Mouse (Mus musculus): Measurements from ENCODE around the gene Flt1. TPM values are rescaled to one million over a fixed set of nuclear protein-coding genes. Genes with fewer than 3 reads are reported as not detected.
A peak's percentile ranks its signal among the peaks of the same experiment; 100 is the strongest.

Flt1 gene
- total RNA-seq, 4 experiments from 2014 or later, result 32.9 to 40.4 (median 35.7) TPM

DNA sequence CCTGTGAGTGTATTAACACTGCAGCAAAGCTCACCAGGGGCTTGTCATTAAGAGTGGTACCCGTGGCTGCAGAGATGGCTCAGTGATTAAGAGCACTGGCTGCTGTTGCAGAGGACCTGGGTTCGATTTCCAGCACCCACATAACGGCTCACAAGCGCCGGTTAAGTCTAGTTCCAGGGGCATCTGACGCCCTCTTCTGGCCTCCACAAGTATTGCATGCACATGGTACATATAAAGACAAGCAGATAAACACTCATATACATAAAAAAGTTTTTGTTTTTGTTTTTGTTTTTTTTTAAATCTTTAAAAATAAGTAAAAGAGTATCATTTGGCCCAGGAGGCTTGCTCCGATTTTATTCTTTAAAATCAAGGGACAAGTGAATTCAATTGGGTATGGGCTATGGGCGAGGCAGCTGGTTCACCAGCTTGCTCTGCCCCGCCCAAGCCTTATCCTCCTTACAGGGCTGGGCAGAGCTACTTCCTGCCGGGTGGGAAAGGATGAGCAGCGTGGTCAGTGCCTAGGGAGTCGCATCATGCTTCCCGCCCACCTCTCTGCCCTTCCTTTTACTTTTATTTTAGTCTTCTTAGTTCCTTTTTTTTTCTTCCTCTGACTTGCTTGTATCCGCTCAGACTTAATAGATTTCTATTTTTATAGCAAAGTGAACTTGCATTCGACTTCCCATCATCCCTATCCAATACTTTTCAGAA lies 57.0 kb downstream of the Flt1 start:
- no peak for DNase-seq (ENCODE audit: low spot score in 2 of 2)

DNA sequence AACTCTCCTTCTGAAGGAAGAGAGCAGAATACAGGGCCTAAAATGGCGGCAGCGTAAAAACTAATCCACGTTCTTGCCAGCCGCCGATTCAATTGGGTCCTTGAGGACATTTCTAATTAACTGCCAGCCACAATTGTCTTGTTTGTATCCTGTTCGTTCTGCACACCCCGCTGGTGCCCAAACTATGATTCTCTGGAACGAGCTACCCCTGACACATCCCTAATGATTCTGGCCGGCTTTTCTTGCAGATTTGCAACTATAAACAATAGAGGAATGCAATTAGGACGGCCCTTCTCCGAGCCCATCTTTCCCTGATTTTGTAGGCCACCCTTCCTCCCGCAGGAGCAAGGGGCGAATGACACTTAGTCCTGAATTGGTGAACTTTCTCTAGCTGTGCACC lies 59.9 kb downstream of the Flt1 start:
- no peak for DNase-seq (ENCODE audit: low spot score in 2 of 2)

DNA sequence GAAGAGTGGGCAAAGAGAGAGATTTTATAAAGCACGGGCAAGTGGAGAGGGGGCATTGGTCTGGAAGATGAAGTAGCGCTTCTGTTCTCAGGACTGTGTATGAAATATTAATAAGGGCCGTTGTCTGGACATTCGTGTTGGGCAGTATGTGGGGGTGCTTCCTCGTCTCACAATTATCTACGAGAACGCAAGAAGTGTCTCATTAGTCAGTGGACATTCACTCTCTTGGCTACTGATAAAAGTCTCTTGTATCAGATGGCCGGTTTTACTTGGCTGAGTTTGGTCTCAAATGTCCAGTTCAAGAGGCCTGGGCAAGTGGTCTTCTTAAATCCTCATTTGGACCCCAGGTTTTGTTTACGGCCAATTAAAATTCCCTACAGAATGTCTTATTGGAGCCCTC lies 60.4 kb downstream of the Flt1 start:
- no peak for DNase-seq (ENCODE audit: low spot score in 2 of 2)

DNA sequence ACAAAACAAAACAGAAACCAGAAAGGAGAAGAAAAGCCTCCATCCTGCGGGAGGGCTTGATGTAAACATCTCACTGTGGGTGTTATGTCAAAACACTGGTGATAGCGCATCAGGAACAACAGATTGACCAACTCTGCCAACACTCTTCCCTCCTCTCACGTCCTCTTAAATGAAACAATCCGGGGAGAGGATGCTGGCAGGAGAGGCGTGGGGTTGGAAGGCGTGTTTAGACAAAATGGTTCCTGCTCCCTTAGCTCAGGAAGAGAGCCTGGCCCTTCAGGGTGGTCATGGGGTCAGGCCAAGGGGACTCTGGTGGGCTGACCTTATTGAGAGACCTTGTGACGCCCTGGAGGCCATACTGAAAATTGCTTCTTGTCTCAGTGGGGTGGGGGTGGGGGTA lies 65.9 kb downstream of the Flt1 start:
- no peak for DNase-seq (ENCODE audit: low spot score in 2 of 2)

DNA sequence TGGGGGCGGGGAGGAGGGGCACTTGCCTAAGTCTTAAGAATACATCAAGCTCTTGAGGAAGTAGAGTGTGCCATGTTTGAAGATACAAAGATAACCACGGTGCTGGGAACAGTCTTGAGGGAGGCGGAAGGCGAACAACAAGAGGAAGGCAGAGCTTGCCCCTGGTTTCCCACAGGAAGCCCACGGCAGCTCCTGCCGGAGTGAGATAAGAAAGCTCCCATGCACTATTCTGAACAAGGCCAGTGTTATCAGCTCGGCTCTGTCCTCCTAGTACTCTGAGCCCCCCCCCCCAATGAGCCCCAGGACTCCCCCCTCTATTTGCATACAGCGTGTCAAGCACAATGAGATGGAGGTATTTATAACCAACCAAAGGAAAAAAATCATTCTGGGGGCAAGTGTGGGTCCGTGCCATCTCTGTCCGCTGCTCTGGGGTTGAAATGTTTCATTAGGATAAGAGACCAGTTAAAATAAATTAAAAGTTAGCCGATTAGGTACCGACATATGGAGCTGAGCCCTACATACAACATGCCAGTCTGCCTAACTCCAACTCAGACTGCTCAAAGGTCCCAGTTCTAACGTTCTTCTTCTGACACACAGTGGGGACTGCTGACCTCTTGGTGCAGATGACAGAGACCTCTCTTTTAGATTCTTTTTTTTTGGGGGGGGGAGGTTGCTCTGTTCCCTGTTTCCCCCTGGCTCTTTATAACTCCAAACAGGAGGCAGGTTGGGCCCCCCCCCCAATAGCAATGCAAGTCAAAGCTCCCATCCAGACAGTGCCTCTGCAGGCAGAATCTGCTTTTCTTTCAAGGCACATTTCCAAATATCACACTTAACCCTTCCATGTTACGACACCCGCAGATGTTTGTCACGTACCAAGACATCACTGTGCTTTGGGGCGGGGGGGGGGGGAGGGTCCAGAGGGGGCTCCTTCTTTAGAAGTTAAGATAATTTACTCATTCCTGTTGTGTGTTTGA lies 67.6 kb downstream of the Flt1 start:
- no peak for DNase-seq (ENCODE audit: low spot score in 2 of 2)

DNA sequence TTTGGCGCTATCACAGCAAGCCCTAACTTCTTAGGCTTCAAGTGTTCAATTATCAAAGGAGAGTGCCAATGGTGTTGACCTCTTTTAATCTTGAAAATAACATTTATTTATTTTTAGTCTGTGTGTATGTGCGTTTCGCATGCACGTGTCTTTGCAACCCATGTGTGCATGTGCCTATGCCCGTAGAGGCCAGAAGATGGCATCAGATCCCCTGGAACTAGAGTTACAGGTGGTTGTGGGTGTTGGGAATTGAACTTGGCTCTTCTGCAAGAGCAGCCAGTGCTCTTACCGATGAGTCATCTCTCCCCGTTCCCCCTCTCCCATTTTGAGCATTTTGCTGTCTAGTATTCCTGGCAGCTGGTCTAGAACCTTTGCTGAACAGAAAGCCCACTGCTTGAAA lies 70.0 kb downstream of the Flt1 start:
- DNase-seq (ENCODE audit: low spot score in 2 of 2), result no peak

DNA sequence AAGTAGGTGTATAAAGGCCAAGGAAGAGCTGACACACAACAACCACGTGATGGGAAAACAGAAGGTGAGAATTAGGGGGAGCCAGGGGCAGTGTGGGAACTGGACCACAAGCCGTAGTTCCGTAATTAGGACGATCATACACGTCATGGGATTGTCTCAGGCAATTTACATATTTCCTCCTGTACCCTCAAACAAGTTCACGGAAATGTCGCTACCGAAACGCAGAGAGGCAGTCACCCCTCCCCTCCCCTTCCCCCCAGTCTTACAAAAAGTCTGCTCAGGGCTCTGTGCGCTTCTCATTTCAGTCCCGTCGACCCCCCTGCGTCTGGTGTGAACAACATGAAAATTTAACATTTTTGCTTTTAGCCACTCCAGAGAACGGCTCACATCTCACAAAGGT lies 74.6 kb downstream of the Flt1 start:
- DNase-seq (ENCODE audit: low spot score in 2 of 2), result no peak

DNA sequence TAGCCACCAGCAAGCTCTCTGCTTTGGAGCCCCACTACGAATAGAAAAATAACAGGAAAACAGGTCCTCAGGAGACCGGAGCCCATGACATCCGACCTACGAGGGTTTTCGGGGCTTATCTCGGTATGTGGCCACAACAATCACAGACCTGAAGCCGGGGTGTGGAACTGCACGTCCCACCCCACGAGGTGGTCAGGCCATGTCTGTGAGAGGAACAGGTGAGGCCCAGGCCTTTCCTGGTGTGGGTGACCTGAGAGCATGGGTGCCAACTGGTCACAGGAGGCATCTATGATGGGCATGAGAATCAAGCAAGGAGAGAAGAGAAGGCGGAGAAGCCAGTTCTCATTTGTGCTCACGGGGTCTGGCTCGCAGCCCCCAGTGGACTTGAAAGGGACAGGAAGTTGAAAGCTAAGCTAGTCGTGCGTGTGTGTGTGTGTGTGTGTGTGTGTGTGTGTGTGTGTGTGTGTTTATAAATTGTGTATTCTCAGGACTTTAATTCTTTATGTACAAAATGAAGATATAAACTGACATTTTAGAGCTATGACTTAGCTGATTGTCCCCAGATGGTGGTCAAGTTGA lies 79.4 kb downstream of the Flt1 start:
- no peak for DNase-seq (ENCODE audit: low spot score in 2 of 2)

DNA sequence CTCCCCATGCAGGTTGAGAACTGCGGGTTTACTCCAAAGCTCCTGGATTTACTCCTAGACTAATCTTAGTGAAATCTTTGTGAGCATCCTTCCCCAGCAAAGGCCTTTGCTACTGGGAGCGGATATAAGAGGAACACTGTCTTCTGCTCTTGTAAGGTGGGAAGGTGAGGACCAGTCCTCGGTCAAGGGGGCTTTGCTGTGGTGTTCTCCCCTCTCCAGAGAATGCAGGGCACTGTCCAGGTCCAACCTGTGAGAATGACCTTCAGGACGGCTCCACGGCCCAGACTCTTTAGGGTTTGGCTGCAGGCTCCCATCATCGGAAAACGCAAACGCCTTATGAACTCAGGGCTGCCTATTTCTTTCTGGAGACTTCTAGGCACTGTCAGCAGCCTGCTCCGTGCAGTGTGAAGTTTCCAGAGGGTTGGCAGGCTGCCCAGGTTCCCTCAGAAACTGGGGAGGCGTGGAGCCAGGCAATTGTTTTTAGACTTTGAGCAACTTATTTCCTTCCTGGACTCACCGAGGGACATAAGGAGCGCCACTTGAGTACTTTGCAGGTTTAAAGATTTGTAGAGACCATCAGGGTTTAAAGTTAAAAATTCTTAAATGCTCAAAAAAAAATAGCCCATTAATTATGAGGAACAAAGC lies 80.7 kb downstream of the Flt1 start:
- DNase-seq (ENCODE audit: low spot score in 2 of 2), result peak; percentile 8 to 39

DNA sequence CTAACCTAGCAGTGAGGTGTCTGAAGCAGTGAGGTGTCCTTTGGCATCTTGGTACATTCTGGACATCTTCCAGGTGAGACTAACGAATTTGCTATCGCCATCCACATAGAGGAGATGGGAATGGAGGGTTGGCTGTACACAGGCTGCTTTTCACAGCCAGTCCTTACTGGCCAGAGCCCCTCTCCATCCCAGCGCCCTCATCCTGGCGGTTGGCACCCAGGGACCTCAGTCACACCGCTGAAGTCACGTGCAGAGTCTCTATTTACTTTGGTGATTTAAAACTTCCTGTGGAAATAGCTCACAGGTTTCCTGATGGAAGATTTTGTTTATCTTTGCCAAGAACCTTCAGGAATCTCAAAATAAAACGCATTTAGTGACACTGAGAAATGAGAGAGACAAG lies 84.4 kb downstream of the Flt1 start:
- DNase-seq (ENCODE audit: low spot score in 2 of 2), result no peak

DNA sequence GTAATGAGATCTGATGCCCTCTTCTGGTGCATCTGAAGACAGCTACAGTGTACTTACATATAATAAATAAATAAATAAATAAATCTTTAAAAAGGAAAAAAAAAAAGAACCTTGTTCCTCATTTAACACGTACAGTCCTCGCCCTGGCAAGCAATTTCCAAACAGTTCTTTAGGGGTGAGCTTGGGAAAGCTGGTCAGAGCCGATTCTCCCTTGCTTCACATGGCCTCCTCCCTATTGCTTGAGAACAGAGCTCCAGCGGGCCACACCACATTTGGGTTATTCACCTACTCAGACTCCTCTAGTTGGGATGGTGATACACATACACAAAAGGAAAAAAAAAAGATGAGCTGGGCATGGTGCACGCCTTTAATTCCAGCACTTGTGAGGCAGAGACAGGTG lies 85.9 kb downstream of the Flt1 start:
- DNase-seq (ENCODE audit: low spot score in 2 of 2), result no peak

DNA sequence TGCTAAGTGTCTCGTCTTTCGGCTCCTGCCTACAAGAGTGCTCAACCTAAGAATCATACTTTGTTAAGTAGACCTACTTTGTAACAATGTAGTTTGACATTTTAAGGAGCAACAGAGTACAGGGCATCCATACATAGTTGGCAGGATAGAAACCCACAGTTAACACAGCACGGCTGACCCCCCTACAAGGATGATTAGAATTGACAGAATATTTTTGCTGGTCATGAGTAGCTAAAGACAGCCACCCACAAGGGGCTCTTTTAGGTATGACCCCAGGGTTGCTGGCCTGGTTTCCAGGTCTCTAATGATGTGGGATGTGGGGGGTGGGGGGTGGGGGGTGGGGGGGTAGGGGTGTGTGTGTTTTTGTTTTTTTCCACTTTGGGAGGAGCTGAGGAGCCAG lies 89.1 kb downstream of the Flt1 start:
- no peak for DNase-seq (ENCODE audit: low spot score in 2 of 2)

DNA sequence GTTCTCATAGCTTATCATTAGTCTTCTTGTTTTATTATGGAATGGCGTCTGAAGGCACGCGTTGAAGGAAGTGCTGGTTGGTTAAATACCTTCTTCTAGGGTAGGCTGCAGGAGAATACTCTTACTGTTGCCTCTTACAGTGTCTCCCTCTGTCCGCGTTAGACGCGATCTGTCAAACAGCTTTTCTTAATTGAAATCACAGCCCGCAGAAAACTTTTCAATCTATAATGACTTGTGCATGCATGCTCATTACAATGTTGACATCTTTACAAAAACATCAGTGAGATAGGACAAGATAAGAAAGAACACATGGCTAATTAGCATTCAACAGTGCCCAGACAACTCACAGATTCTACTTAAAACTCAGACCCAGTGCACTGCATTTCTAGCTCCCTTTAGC lies 89.9 kb downstream of the Flt1 start:
- no peak for DNase-seq (ENCODE audit: low spot score in 2 of 2)

DNA sequence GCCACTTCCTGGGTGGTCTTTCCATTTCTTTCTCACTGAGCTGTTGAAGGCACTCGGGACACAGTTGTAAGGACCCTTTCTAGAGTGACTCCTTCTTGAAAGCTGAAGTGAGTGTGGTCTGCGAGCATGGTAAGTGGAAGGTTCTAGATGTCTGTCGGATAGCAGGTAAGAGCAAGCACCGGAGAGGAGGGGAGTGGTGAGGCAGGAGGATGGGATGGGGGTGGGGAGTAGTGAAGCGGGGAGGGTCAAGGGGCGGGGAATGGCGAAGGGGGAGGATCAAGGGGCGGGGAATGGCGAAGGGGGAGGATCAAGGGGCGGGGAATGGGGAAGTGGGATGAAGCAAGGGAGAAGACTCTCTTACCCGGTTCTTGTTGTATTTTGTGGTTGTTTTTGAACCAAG lies 91.8 kb downstream of the Flt1 start:
- no peak for DNase-seq (ENCODE audit: low spot score in 2 of 2)

DNA sequence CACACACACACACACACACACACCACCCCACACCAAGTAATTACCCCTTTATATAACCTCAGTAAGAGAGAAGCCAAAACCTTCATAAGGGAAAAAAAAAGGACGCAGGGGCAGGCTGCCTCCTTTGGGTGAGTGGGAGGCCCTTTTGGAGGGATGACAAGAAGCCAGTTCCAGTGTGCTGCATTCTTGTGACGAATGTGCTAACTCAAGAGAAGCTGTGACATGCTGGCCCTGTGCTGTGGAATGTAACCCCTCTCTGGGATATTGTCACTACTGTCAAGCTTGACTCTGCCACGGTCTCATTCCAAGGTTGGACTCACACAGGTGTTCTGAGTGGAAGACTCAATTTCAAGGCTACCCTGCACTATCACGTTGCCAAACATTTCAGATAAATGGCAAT lies 93.1 kb downstream of the Flt1 start:
- no peak for DNase-seq (ENCODE audit: low spot score in 2 of 2)

DNA sequence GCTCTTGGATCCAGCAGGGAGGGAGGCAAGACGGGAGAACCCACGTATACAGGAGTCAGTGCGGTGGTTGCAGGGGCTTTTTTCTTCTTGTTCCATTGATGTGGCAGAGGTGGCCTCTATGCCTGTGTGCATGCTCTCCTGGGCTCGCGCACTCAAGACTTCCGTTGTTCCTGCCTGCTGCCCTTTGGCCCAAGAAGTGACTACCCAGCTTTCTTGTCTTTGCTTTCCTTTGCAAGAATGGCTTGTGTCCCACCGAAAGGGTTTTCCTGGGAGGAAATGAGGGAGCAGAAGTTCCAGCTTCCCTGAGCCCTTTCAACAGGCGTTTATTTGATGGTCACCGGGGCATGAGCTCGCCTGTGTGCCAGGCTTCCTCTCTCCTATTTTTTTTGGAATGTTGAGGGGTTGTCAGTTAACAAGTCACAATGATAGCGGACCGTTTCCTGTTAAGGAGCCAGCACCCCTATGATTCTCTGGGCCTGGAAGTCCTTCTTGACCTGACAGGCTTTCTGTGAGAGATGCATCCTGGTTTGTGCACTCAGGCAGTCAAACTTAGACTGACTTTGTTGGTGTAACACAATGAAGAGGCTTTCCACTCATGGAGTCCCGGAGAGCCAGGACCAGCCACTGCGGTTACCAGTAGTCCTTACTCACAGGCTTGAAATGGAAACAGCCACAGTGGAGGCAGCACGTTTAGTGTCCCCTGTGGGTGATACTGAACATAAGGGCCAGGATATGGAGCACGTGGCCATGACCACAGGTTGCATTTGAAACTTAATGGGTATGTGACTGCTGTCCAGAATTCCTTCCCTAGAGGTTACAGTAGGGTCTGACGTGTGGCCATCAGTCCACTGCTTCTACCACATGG lies 95.2 kb downstream of the Flt1 start:
- DNase-seq (ENCODE audit: low spot score in 2 of 2), result no peak

DNA sequence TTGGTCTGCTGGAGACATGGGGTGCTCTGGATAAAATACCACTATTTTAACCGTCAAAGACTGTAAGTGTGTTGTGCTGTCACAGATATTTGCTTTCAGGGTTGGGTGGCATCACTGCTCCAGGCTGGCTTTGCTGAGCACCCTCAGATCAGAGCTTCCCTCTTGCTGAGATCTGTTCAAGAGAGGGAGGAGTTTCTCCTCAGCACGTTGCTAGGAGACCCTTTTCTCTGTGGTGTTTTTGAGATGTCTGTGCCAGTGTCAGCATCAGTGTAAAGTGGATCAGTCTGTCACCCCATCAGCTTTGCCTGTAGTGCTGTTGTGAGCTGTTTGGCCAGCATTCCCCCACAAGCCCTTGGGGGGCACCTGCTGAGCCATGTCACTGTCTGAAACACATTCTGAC lies 98.9 kb downstream of the Flt1 start:
- no peak for DNase-seq (ENCODE audit: low spot score in 2 of 2)

DNA sequence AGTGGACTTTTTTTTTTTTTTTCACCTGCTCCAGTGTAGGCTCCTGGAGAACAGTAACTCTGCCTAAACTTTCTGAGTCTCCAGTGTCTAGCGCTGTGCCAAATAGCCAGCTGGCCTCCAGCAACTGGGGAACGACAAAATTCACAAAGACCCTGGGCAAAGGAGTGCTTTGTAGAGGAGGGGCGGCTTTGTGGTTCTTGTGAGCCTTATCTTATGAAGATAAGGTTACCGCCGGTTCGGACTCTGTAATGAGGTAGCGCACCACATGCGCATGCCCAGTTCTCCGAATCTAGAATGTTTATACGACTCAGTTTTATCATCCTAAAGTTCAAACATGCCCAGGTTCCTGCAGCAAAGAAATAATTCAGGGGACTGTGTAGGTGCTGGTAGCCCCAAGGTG lies 102.1 kb downstream of the Flt1 start:
- no peak for DNase-seq (ENCODE audit: low spot score in 2 of 2)

DNA sequence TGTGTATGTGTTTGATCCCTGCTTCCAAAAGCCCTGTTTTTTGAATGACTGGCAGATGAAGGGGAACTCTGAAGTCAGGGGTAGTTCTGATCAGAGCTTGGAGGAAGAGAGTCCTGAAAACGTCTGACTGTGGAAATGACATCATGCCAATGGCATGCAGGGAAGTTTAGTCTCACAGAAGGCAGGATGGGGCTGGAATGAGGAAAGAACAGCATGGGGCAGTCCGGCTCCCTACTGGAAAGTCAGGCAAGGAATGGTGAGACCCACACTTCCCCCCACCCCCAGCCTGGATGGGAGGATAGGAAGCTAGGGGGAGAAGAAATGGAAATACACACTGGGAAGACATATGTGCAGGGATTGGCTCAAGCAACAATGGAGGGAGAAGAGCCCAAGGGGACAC lies 105.6 kb downstream of the Flt1 start:
- no peak for DNase-seq (ENCODE audit: low spot score in 2 of 2)

DNA sequence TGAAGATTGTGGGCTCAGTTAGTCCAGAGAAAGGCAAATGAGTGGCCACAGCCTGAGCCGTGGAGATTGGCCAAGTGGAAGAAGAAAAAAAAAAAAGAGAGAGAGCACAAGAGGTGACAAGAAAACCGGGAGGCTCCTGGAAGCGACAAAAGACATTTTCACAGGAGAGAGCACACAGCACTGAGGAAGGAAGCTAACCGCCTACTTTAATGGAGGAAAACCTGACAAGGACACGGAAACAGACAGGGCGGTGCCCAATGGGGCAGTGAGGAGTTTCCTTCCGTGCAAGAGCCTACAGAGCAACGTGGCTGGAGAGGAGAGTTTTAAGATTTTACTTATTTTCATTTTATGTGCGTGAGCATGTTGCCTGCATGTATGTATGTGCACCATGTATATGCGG lies 107.6 kb downstream of the Flt1 start:
- DNase-seq (ENCODE audit: low spot score in 2 of 2), result no peak

DNA sequence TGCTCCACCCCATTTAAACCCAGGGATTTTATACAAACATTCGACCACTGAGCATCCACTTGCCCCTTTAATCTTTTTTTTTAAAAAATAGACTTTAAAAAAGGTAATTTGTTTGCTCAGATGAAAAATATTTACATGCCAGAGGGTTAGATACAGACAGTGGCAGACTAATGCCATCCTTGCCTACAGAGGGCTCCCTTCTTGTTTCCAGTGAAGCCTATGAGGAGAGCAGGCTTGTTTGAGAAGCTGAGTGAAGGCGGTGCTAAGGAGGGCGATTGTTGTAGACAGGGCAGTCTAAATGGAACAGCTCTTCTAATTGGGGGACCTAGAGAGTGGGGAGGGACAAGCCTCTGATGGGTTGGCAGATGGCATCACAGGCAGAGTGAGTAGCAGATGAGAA lies 109.4 kb downstream of the Flt1 start:
- no peak for DNase-seq (ENCODE audit: low spot score in 2 of 2)
